Mouse (Mus musculus) macrophage (primary cell): Measurements from ENCODE around the gene Gm29776. TPM values are rescaled to one million over a fixed set of nuclear protein-coding genes. Genes with fewer than 3 reads are reported as not detected.

Experiments
- H3K27ac ChIP-seq: fragments of 350-480 bp; formaldehyde crosslinking; 2 replicates; pipeline ENCODE4 v1.9.0; 2021
- H3K36me3 ChIP-seq: fragments of 350-480 bp; formaldehyde crosslinking; 2 replicates; pipeline ENCODE4 v1.9.0; 2021; ENCODE audit errors: inconsistent target
- H3K4me3 ChIP-seq: fragments of 350-480 bp; formaldehyde crosslinking; 2 replicates; pipeline ENCODE4 v1.9.0; 2021; ENCODE audit errors: inconsistent target
- H3K79me2 ChIP-seq: fragments of 350-480 bp; formaldehyde crosslinking; 2 replicates; pipeline ENCODE4 v1.9.0; 2021; ENCODE audit errors: inconsistent target
- WGBS: methylation state at CpG from one replicate; pipeline ENCODE4 v1.1.7; 2026; ENCODE audit warnings: inconsistent platforms; ENCODE audit not compliant: missing documents; 5-methylcytosine and 5-hydroxymethylcytosine counted together
- polyA plus RNA-seq: library from polyadenylated mRNA; stranded (reverse); fragments of 250-400 nt; gene quantifications from 3 replicates; pipeline ENCODE4 v1.2.4, GENCODE M21; 2018; ENCODE audit warnings: inconsistent platforms
- total RNA-seq, 78 experiments: library from RNA; depleted of rRNA; stranded (reverse); fragments of 250-400 nt; gene quantifications; 1 replicate in 9 of 78; 2 replicates in 24 of 78; 3 replicates in 43 of 78; 4 replicates in 2 of 78; pipeline ENCODE4 v1.2.4; 2018; ENCODE audit warnings: inconsistent platforms in 56 of 78

Gene Gm29776
- not detected for total RNA-seq (2018; cell fraction: chromatin; rRNA removed)
- total RNA-seq (2018; cell fraction: cytosol; rRNA removed), result not detected
- under 1 TPM in 1 of 26 experiments, not detected in 25; 0.34 TPM for total RNA-seq (2018; cell fraction: nucleus; rRNA removed)
- not detected in 3 replicates for polyA plus RNA-seq

- H3K79me2 ChIP-seq, result no peaks in the 10 kb centered on the region
- H3K4me3 ChIP-seq, result no peak within 1 kb of the TSS
- 100% methylated on average over 3 of the region's 4 CpGs for WGBS
- no peak within 1 kb of the TSS for H3K27ac ChIP-seq
- H3K36me3 ChIP-seq, result no peaks in the 10 kb centered on the region
Measured at GRCm38 (mm10) chr14:54698733-54699132, at the start of gene Gm29776. Gene Gm29776, minus strand, starts transcription at chr14:54698833.

GRCm38 (mm10) chr14:54746038-54746437 is 47.4 kb upstream of the Gm29776 start:
- H3K79me2 ChIP-seq, result peaks cover 36% of the 10 kb centered on the region
- H3K4me3 ChIP-seq, result no peak overlapping the region
- H3K36me3 ChIP-seq, result peaks cover 23% of the 10 kb centered on the region; the same call in 1 of the 2 replicates
- H3K27ac ChIP-seq, result no peak overlapping the region
- 96% methylated on average over 9 of the region's 9 CpGs for WGBS

- Histone ChIP-seq H3K4me3 (no peak overlapping the region), H3K36me3 (peaks cover 23% of the 10 kb centered on the region; the same call in 1 of the 2 replicates), H3K79me2 (peaks cover 33% of the 10 kb centered on the region; the same call in 1 of the 2 replicates), H3K27ac (no peak overlapping the region)
- 98% methylated on average over 8 of the region's 8 CpGs for WGBS
Measured at GRCm38 (mm10) chr14:54744473-54744872, 45.8 kb upstream of the Gm29776 start.

GRCm38 (mm10) chr14:54742375-54742774 is 43.7 kb upstream of the Gm29776 start:
- H3K79me2 ChIP-seq, result peaks cover 33% of the 10 kb centered on the region; the same call in 1 of the 2 replicates
- WGBS, result 84% methylated on average over 2 of the region's 2 CpGs
- no peak overlapping the region for H3K4me3 ChIP-seq
- H3K27ac ChIP-seq, result no peak overlapping the region
- H3K36me3 ChIP-seq, result peaks cover 30% of the 10 kb centered on the region; the same call in 1 of the 2 replicates

- Histone ChIP-seq H3K4me3 (no peak overlapping the region), H3K36me3 (peaks cover 27% of the 10 kb centered on the region; the same call in 1 of the 2 replicates), H3K79me2 (peaks cover 27% of the 10 kb centered on the region; the same call in 1 of the 2 replicates), H3K27ac (no peak overlapping the region)
- WGBS, result 97% methylated on average over 6 of the region's 6 CpGs
Measured at GRCm38 (mm10) chr14:54741721-54742120, 43.1 kb upstream of the Gm29776 start.

- WGBS, result 99% methylated on average over 10 of the region's 10 CpGs
- H3K79me2 ChIP-seq, result peaks cover 13% of the 10 kb centered on the region; the same call in 1 of the 2 replicates
- peaks cover 21% of the 10 kb centered on the region; the same call in 1 of the 2 replicates for H3K36me3 ChIP-seq
- H3K27ac ChIP-seq, result no peak overlapping the region
- H3K4me3 ChIP-seq, result no peak overlapping the region
Measured at GRCm38 (mm10) chr14:54737634-54738033, 39.0 kb upstream of the Gm29776 start.

- Histone ChIP-seq H3K4me3 (no peak overlapping the region), H3K36me3 (peaks cover 25% of the 10 kb centered on the region; the same call in 1 of the 2 replicates), H3K79me2 (peaks cover 6% of the 10 kb centered on the region; the same call in 1 of the 2 replicates), H3K27ac (no peak overlapping the region)
- WGBS, result 95% methylated on average over 14 of the region's 14 CpGs
Measured at GRCm38 (mm10) chr14:54736555-54737552, 38.2 kb upstream of the Gm29776 start.

GRCm38 (mm10) chr14:54735221-54735620 is 36.6 kb upstream of the Gm29776 start:
- peaks cover 35% of the 10 kb centered on the region; the same call in 1 of the 2 replicates for H3K36me3 ChIP-seq
- WGBS, result 63% methylated on average over 4 of the region's 4 CpGs
- no peaks in the 10 kb centered on the region for H3K79me2 ChIP-seq
- H3K27ac ChIP-seq, result no peak overlapping the region
- no peak overlapping the region for H3K4me3 ChIP-seq

GRCm38 (mm10) chr14:54734004-54734403 is 35.4 kb upstream of the Gm29776 start:
- Histone ChIP-seq H3K79me2 (no peaks in the 10 kb centered on the region), H3K4me3 (no peak overlapping the region), H3K36me3 (peaks cover 46% of the 10 kb centered on the region; the same call in 1 of the 2 replicates), H3K27ac (no peak overlapping the region)
- WGBS, result 90% methylated on average over 4 of the region's 4 CpGs

- H3K27ac ChIP-seq, result no peak overlapping the region
- H3K79me2 ChIP-seq, result no peaks in the 10 kb centered on the region
- WGBS, result 96% methylated on average over 8 of the region's 8 CpGs
- H3K36me3 ChIP-seq, result peaks cover 51% of the 10 kb centered on the region; the same call in 1 of the 2 replicates
- no peak overlapping the region for H3K4me3 ChIP-seq
Measured at GRCm38 (mm10) chr14:54732206-54732605, 33.6 kb upstream of the Gm29776 start.

- Histone ChIP-seq H3K27ac (no peak overlapping the region), H3K4me3 (no peak overlapping the region), H3K79me2 (no peaks in the 10 kb centered on the region), H3K36me3 (peaks cover 64% of the 10 kb centered on the region; the same call in 1 of the 2 replicates)
- 96% methylated on average over 6 of the region's 6 CpGs for WGBS
Measured at GRCm38 (mm10) chr14:54730305-54730704, 31.7 kb upstream of the Gm29776 start.

GRCm38 (mm10) chr14:54728823-54729653 is 30.4 kb upstream of the Gm29776 start:
- Histone ChIP-seq H3K27ac (no peak overlapping the region), H3K79me2 (no peaks in the 10 kb centered on the region), H3K36me3 (peaks cover 77% of the 10 kb centered on the region; the same call in 1 of the 2 replicates), H3K4me3 (no peak overlapping the region)
- WGBS, result 89% methylated on average over 12 of the region's 13 CpGs

GRCm38 (mm10) chr14:54727565-54727964 is 28.9 kb upstream of the Gm29776 start:
- Histone ChIP-seq H3K36me3 (peaks cover 84% of the 10 kb centered on the region; the same call in 1 of the 2 replicates), H3K4me3 (no peak overlapping the region), H3K79me2 (no peaks in the 10 kb centered on the region), H3K27ac (no peak overlapping the region)
- WGBS, result 94% methylated on average over 5 of the region's 5 CpGs

- 33% methylated on average over 6 of the region's 6 CpGs for WGBS
- Histone ChIP-seq H3K27ac (no peak overlapping the region), H3K4me3 (no peak overlapping the region)
Measured at GRCm38 (mm10) chr14:54724049-54724448, 25.4 kb upstream of the Gm29776 start.

More at GRCm38 (mm10) chr14:54724049-54724448, 25.4 kb upstream of the Gm29776 start:
- no peaks in the 10 kb centered on the region for H3K79me2 ChIP-seq
- H3K36me3 ChIP-seq, result peaks cover 67% of the 10 kb centered on the region; the same call in 1 of the 2 replicates
